Mouse (Mus musculus) monocyte, adult 2 months (primary cell): ENCODE data around the gene Cacna1e.

Experiments used
- DNase-seq, 2 experiments: peaks; one replicate each; pipeline ENCODE4 v3.0.0; 2022; ENCODE audit warnings: low spot score in 2 of 2, low read depth in 1 of 2

The Cacna1e gene

DNA sequence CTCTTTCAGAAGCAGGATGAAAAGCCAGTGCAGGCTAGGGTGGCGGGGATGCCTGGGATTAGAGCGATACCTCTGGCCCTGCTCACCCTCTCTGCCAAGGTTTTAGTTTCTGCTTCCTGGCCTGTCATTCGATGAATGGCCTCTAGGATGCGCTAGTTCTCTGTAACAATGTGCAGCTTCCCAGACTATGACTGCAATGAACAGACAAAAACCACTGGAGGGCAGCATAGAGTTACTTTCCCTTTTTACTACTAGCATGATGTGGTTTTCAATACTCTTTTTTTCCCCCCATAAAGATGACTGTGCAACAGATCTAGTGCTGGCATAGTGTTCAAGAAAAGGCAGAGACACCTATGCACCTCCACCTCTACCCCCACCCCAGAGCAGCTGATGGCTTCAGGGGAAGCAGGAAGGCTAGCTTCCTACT is 98.0 kb downstream of the Cacna1e start:
- peak; percentile 40 to 66 for DNase-seq

DNA sequence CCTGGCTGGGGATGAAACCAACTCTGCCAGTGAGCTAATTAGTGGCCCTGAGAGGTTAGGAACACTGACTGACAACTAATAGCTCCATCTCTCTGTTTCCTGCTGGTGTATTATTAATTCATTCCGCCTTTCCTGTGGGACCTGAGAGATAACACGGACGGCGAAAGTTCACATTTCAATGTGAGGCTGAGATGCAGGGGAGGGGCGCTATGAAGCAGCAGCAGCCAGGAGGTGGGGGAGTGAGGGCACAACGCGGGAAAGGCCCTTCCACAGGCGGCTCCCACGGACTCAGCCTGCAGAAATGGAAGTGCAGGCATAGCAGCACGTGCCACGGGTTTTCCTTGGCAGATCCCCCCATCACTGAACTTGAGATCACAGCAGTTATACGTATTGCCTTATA is 99.4 kb downstream of the Cacna1e start:
- DNase-seq: no peak

DNA sequence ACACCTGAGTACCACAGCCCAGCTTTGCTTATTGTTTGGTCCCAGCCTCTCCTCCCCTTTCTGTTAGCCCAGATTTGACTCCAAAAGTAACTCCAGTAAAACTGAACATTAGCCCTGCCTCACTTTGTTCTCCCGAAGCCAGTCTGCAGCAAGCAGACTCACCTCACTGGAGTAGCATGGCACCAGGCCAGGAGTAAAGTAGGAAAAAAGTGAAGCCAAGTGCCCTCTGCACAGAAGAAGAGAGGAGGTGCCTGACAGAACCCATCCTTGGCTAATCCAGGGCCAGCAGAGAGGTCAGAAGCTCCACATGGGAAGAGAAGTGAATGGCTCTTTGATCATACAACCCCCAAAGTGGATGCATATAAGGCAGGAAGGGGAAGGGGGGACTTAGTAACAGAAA is 100.8 kb downstream of the Cacna1e start:
- no peak for DNase-seq

GRCm38 (mm10) chr1:154779908-154780514 is 104.3 kb downstream of the Cacna1e start:
- DNase-seq: no peak

DNA sequence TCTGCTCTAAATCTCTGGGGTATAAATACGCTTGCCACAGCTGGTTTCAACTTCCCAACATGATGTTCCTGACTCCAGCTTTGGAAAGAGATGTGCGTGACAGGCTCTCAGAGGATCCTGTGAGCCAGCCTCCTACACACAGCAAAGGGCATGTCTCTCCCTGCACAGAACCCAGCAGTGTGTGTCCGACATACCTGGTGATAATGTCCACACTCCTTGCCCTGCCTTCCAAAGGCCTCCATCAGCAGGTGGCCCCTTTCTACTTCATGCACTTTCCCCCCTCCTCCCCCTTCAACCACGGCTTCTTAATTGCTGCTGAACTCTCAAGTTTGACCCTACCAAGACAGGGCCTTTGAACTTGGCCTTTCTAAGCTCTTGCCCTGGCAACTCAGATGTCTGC is 108.0 kb downstream of the Cacna1e start:
- DNase-seq: no peak

- DNase-seq: no peak
Observed at GRCm38 (mm10) chr1:154774468-154774867, 109.8 kb downstream of the Cacna1e start.

GRCm38 (mm10) chr1:154771111-154771510 is 113.2 kb downstream of the Cacna1e start:
- no peak for DNase-seq

GRCm38 (mm10) chr1:154770542-154770941 is 113.8 kb downstream of the Cacna1e start:
- DNase-seq: no peak

- DNase-seq: no peak
Observed at GRCm38 (mm10) chr1:154763132-154763531, 121.2 kb downstream of the Cacna1e start.

DNA sequence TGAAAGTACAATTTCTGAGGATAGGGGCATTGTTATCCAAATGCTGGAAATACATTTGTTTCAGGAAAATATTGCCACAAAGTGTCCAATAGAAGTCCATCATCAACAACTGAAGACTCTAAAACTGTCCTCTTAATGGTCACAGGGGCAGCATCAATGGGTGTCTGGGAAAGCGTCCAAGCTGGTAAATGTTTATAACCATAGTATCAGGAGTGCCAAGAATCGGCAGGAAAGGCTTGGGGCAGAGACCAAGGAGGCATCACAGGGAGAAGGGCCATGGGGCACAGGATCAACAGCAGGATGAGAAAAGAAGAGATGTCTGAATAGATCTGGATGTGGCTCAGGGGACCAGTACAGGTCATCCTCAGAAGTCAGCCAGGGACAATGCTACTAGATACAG is 132.2 kb downstream of the Cacna1e start:
- DNase-seq: no peak

GRCm38 (mm10) chr1:154748531-154748930 is 135.8 kb downstream of the Cacna1e start:
- DNase-seq: no peak

DNA sequence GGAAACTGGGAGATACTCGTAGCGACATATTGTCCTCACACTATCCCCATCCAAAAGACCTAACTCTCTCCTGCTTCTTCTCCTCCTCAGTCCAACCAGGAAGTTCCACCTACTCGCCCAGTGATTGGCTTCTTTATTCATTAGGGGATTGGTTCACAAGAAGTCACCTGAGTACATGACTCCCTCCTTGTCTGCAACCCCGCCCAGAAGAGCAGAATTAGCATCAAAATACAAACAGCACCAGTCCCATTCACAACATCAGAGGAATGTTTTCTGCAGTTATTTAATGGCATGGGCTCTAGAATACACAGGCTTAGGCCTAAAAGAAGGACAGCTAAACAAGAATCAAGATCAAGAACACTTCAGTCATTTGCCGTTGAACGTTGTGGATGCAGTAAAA is 139.1 kb downstream of the Cacna1e start:
- DNase-seq: no peak

DNA sequence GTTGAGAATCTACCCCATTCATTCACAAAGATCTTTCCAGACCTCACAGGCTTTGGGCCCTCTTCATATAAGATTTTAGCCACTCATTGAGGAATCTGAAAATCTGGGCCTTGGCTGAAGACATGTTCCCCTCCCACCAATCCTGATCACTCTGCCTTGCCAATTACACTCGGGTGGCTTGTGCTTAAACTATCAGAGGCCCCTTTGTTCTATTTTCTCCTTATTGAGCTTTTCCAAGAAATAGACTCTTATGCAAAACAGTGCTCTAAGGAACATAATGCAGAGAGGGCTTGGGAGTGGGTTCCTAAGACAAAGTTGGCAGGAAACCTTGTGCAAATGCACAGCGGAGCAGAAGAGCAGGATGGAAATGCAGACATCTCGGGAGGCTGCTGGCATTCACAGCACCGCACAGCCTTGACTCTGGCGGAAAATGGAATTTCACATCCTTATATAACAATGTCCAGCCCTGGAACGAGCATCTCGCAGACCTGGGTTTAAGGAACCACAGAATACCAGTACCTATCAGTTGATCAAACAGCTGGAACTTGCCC is 153.8 kb downstream of the Cacna1e start:
- DNase-seq: no peak

DNA sequence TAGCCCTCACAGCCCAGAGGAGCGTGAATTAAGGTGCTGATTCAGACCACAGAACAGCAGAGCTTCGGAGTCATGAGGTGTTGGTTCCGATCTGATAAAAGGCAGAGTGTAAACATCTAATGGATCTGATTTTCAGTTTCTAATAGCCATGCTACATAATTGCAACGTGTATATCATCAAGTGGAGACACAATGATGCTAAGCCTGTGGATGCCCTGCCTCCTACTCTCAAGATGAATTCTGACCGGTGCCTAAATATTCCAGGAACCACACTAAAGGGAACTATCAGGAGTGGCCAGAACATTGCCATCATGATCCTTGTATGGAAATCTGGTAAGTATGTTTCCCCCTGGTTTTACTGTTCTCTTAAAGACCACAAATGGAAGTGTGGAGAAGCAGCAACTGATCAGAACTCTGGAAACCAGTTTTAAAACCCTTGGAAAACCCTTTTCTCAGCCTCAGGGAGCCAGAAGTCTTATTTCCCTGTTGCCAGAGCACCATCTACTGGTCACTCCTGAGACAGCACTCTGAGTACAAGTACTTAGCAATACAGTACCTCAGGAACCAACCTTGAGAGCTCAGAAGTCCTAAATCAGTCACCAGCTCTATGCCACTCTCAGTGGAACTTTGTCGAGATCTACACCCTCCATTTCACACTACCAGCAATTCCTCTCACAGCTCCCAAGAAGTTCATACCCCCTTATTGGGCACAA is 154.9 kb downstream of the Cacna1e start:
- DNase-seq: no peak

DNA sequence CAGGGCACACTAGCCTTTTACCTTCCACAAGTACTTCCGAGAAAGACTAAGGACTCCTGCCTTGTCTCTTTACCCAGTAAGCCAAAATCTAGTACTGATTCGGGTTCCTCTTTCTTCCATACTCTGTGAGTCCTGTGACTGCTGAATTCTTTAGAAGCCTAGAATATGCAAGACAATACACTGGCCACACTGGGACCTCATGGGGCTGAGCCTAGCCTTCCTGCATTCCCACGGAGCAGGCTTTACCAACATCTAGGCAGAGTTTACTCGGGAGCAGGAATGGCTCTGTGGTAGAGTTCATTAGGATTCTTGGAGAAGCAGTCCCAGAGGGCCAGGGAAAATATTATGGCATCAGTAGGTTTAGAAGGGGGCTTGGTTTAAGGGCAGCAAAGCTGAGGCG is 155.6 kb downstream of the Cacna1e start:
- no peak for DNase-seq

DNA sequence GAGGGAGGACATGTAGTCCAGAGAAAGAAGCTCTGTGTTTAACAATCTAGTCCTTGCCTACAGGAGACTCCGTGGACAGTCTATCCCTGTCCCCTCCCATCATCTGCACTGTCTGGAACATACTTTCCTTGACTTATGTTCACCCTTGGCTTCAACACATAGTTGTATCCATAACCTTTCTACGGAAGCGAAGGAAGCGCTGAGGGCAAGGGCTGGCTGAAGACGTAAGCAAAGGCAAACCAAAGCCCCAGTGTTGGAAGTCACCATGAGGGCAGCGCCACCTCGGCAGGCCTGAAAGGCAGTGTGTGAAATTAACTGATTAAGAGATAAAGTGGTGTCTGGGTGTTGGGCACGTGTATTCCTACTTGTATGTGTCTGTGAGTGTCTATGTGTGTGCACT is 156.6 kb downstream of the Cacna1e start:
- no peak for DNase-seq

GRCm38 (mm10) chr1:154726361-154727161 is 157.7 kb downstream of the Cacna1e start:
- DNase-seq: no peak

GRCm38 (mm10) chr1:154725356-154726320 is 158.7 kb downstream of the Cacna1e start:
- no peak for DNase-seq

- DNase-seq: no peak
Observed at GRCm38 (mm10) chr1:154723537-154724286, 160.6 kb downstream of the Cacna1e start.

DNA sequence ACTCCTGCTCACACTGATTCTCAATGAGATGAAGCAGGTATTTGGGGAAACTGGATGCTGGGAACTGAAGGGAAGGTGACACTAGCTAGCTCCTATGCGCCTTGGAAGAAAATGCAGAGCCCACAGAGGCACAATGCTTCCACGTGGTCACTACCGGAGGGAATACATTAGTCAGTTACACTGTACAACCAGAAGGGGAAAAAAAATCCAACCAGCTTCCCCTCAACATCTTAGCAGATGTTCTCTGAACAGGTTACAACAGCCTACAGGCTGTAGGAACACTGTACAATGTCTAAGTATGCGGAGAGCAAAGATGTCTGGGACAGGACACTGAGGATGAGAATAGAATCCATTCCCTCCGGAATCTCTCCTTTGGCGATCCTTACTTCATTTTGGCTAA is 161.2 kb downstream of the Cacna1e start:
- DNase-seq: no peak
